Mouse (Mus musculus) WW6 (cell line): ENCODE data around the gene Znrf3.
A peak's percentile ranks its signal among the peaks of the same experiment; 100 is the strongest.
"Not testable (repeated sequence)": the region's sequence is repeated elsewhere in the genome, so short reads cannot be mapped to it uniquely, and the experiment has no call there.

Source experiments
- DNase-seq: peaks from one replicate; pipeline ENCODE4 v3.0.0-alpha.2; 2013; ENCODE audit warnings: low read depth, low spot score

Gene Znrf3

DNA sequence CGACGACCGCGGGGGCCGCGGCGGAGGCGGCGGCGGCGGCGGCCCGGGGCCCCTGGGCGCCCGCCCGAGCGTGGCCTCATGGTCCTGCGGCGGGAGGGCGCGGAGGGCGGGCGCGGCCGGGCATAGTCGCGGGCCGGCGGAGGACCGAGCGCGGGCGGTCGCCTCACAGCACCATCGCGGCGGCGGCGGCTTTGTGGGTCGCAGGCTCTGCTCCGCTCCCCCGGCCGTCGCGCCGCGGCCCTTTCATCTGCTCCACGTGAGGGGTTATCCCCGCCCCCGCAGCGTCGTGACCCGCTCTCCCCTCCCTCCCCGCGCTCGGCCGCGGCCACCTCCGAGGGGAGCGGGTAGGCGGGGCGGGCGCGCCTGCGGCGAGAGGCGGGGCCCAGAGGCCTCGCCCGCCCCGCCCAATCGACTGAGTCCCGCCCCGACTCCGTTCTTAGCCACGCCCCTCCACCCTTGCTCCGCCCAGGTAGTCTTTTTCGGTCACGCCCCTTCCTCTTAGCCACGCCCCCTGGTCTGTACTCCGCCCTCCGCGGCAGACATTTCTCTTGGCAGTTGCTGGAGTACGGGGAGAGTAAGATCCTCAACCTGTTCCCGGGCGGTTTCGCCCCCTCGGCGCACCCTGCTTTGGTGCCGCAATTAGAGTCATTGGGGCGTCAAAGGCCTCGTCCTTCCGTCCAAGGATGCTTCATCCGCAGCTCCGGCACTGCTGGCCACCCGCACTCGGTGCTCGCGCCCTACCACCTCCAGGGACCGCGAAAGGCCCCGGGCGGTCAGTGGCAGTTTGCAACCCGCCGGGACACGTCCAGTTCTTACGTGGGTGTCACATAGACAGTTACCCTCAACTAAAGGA lies at the start of gene Znrf3:
Znrf3 (minus strand) TSS at position 249 of the 853 bp plus-strand sequence.
- DNase-seq: peak; percentile 93

DNA sequence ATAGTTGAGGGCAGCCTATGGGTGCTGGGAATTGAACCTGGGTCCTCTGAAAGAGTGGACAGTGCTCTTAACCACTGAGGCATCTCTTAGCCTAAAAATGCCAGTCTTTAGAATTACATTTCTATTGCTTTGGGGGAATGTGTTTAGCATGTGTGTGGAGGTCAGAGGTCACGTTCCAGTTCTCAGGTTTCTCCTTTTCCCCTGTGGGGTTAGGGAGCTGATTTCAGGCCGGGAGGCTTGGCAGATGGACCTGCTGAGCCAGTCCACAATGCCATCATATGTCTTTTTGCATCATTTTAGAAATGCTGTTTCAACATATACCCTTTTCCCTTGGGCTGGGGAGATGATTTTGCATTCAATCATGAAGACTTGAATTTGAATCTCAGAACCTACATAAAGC lies 49.2 kb upstream of the Znrf3 start:
- DNase-seq: no peak

DNA sequence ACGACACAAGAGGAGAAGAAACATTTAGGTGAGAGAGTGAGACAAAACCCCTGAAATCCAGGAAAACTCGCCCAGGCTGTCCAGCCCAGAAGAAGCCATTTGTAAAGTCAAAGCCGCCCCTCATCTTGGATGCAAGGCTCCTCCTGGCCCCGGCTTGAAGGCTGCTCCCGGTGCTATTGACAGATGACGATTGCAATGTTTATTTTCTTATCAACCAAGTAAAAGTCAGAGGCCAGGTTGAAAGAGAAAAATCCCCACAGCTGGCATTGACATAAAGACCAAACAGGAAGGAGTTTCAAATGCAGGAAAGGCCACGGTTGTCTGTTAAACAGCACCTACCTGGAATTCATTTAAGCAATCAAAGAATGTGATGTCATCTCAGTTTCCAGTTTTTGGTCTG lies 47.3 kb upstream of the Znrf3 start:
- no peak for DNase-seq

DNA sequence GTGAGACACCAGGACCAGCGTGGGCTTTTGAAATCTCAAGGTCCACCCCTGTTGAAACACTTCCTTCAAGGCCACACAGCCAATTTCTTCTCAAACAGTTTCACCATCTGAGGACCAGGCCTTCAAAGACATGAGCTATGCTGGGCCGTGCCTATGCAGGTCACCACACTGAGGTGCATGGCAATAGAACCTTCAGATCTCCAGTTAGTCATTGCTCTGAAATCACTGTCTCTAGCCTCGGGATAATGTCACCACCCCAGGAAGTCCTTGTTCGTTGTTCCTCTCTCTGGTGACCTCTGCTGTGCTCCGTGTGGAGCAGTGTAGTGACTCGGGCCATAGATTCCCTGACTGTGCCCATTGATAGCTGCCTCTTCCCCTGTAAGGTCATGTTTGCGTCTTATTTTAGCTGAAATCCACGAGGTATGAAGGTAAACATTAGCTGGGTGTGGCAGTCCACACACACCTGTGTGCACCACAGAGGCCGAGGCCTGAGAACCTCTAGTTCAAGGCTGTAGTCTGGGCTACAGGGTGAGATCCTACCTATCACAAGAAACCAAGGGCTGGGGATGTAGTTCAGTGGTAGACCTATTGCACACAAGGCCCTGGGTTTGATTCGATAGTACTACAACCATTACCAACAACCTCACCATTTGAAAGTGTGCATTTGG lies 46.5 kb upstream of the Znrf3 start:
- no peak for DNase-seq

DNA sequence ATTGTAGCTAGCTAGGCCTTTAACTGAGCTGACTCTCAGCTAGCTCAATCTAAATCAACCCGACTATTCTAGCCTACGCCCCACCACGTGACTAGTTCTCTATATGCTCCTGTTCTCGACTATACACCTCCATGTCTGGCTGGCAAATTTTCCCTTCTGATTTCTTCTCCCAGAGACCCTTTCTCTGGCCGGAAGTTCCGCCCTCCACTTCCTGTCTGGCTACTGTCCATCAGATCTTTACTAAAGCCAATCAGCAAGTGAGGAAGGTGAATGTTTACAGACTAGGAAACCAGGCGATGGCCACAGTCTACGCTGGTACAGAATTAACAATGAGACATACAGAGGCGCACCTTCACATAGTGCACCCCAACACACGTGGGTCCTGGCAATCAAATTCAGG lies 44.8 kb upstream of the Znrf3 start:
- DNase-seq: not testable (repeated sequence)

DNA sequence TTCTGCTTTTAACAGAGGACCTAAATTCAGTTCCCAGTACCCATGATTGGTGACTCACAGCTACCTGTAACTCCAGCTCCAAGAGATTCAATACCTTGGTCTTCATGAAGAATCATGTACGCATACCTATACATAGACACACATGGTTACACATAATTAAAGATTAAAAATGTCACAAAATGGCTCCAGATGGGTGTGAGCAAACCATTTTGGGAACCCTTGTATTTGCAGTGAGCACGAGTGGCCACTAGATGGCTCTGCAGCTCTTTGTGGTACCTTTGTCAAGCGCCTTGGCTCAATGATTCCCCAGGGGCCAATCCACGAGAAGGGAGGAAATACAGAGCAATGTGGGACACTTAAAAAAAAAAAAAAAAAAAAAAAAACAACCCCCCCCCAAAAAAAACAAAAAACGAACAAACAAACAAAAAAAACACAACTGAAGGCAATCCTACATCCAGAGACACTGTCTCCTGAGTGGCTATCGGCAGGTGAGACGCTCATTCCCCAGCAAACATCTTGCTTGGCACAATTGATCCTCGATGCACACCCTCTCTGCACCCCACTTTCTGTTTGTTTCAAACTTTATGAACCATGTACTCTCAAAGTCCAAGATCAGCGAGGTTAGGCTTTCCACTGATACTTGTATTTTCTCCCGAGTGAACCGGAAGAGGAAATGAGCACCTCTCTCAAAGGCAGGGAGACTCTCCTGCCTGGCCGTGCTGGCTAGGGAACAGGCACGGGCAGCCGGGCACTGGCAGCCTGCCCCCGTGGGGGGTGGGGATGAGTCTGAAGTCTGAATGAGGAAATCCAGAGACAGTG lies 40.8 kb upstream of the Znrf3 start:
- no peak for DNase-seq

DNA sequence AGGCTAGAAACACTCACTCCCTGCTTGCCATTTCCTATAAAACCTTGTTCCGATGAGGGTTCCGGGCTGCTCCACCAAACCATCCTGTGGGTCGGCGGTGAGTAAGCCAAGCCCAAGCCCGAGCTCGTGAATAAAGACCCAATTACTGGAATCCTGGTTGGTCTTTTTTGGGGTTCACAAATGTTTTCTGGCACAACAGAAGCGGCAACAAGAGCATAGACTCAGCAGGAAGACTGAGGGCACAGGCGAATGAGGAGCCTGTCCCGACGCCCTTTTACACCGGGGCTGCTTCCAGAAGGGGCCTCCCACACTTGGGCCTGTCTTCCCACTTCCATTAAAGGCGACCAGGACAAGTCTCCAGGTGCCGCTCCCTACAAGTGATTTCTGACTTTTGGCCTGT lies 37.9 kb upstream of the Znrf3 start:
- no peak for DNase-seq

DNA sequence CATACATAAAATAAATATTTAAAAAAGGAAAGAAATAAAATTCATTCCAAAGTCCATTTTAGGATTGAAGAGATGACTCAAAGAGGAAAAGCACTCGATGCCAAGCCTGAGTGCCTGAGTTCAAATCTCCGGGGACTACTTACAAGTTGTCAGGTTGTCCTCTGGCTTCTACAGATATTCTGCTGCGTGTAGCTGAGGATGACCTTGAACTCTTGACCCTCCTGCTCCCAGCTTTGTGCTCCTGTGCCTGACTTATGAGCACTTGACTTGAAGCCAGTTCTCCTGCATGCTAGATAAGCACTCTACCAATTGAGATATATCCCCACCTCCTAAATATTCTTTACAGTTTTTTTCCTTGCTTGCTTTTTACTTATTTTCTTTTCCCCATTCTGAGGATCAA lies 34.2 kb upstream of the Znrf3 start:
- DNase-seq: no peak

DNA sequence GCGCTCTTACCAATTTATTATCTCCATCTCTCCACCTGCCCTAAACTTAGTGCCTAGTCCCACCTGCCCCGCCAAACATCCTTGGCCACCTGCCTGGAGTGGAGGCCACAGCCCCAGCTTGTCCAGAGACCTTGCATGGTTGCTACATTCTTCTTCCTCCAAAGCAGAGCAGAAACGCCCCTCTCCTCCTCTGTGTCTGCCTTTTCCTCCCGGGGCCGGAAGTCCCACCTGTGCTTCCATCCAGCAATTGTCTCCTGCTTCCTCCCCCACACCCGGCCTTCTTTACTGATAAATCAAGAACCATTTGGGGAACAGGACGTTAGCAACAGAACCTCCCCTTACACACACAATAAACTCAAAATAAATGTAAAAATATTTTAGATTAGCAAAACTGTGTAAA lies 33.5 kb upstream of the Znrf3 start:
- no peak for DNase-seq

DNA sequence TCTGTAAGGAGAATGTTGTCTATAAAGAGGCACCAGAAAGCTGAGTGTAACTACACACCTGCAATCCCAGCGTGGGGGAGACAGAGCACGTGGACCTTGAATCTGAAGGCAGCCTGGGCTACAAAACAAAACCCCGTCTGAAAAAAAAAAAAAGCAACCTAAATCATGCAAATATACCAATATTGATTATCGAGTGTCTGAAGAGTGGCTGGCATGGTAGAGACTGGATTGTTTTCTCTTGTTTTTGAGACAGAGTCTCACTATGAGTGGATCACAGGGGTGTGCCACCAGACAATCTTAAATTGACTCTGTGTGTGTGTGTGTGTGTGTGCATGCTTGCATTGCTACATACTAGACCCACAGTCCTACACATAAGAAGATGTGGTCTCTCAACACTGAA lies 32.2 kb upstream of the Znrf3 start:
- DNase-seq: no peak

DNA sequence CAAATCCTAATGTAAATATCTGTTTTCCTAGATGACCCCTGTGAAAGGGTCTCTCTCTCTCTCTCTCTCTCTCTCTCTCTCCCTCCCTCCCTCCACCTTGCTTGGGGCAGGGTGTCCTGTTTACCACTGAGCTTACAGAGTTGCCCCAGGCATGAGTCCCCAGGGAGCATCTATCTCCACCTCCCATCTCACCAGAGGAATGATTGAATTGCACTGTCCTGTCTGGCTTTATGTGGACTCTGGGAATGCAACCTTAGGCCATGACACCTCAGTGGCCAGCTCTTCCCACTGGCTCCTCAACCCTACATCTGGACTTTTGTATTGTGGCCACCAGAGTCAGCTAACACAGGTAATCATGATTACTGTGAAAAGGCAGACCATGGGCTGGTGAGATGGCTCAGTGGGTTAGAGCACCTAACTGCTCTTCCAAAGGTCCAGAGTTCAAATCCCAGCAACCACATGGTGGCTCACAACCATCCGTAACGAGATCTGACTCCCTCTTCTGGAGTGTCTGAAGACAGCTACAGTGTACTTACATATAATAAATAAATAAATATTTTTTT lies 31.0 kb upstream of the Znrf3 start:
- not testable (repeated sequence) for DNase-seq

DNA sequence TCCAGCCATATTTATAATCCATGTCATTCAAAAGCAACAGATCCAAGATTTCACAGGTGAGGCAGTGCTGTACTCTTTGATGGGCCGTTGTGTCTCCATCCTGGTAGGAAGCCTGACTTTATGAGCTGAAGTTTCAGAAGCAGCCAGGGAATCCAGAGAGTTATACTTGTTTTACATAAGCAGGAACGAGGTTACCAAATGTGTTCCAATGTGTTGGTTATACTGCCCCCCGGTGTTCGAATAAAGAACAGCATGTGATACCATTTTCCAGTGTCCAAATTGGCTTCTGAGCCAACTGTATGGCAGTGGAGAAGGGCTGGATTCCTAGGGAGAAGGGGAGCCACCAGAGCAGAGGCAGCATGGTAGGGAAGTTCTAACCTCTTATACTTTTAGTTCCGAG lies 29.5 kb upstream of the Znrf3 start:
- no peak for DNase-seq

DNA sequence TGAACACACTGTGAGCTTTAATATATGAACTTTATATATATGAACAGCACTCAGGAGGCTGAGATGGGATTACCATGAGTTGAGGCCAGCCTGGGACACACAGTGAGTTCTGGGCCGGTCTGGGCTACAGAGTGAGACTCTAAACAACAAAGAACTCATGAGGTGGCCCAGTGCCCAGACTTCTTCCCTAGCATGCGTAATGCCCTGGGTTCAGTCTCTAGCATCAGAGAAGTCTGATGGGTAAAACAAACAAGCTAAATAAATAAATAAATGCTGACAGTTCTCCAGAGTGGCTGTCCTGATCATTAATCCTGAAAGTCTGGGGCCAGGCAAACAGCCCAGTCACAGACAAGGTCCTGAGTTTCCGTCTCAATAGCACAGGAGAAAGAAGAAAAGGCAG lies 25.4 kb upstream of the Znrf3 start:
- DNase-seq: no peak

DNA sequence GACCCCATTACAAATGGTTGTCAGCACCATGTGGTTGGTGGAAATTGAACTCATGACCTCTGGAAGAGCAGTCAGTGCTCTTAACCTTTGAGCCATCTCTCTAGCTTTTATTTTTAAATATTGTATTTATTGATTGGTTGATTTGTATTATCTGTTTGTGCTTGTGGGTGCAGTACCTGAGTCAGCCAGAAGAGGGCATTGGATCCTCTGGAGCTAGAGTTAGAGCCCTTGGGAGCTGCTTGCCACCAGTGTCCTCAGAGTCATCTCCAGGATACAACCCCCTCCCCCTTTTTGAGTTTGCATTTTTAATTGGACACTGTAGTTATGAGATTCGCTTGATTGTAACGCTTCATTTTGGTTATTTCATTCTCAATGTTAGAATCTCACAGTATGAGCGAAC lies 24.4 kb upstream of the Znrf3 start:
- DNase-seq: no peak

DNA sequence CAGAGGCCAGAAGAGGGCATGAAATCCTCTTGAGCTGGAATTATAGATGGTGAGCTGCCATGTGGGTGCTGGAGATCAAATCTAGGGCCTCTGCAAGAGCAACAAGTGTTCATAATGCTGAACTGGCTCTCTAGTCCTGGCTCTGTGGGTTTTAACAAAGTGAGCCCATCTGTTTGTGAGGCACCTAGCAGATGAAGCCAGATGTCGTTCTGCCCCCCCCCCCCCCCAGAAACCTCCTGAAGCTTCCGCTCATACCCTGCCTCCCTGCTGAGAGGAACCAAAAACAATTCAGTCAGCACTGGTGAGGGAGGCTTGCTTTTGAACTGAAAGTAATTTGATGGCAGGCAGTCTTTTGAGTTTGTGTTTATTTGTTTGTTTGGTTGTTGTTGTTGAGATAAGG lies 23.8 kb upstream of the Znrf3 start:
- DNase-seq: no peak

DNA sequence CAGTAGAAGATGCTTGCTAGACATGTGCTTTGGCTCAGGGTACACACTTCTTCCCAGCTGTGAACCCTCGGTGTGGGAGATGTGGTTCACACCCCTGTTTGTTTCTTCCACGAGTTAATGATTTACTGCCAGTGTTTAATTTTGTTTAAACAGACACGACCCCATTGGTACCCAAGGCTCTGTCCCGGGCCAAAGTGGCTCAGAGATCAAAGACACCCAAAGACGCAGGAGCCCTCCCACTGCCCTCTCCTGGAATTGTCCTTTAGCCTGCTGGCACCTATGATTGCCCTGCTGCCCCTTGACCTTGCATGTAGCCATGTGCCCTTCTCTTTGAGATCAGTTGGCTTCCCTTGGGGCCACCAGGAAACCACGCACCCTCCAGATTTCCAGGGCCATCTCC lies 7.3 kb upstream of the Znrf3 start:
- no peak for DNase-seq

DNA sequence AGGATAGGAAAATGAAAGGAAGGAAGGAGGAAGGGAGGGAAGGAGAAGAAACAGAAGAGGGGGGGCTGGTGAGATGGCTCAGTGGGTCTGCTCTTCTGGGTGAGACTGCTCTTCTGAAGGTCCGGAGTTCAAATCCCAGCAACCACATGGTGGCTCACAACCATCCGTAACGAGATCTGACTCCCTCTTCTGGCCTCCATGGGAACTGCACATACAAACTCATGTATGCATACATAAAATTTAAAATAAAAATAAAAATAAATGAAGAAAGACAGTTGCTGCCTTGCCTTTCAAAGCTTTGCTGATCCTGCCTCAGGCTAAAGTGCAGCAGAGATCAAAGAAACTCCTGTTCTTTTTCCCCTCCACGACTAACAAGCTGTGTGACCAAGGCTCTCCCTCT lies 6.7 kb upstream of the Znrf3 start:
- DNase-seq: no peak

DNA sequence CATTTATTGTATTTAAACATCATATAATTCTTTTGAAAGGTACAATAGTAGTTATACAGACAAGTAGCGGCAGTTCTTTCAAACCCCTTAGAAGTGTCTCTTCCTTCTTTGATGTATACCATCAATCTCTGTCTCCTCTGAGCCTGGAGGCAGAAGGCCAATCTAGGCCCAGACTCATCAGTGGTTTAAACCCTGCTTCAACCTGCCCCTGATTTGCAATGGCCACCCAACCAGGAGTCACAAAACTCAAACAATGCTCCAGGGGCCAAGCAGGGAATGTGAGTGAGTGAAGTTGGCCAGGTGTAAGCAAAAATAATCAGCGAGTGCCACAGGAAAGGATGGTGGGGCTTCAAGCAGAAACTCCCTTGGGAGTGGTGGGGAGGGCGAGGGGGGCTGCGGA lies 6.1 kb upstream of the Znrf3 start:
- DNase-seq: no peak

DNA sequence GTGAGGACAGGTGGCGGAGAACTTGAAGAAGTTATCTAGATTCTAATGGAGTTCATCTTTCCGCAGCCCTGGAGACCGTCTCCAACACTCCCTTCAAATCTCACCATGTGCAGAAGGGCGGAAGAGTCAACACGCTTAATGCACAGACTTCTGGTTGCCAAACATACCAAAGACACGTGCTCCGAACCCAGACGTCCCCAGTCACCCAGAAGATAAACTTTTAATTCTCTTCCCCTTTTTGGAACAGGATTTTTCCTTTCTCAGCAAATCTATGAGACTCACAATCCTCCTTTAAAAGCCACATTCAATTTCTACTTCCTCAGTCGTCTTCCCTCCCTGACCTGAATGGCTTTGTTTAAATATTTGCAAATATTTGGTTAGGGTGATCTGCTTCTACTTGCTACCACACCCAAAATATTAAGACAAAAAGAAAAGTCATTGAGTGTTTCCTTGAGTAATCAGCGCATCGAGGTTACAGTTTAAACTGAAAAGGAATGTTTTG lies 856 bp upstream of the Znrf3 start:
- DNase-seq: no peak

DNA sequence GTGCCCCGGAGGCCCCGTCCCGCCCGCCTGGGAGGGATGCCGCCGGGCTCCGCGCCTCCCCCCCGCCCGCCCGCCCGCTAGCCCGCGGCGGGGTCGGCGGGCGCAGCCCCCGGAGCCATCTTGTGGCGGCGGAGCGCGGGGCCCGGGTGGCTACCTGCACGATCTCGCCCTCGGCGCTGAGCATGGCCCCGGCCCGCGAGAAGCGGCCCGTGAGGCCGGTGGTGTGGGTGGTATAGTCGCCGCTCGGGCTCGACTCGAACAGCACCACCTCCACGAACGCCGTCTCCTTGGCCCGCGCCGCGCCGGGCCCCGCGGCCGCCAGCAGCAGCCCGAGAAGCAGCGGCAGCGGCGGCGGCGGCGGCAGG lies 431 bp downstream of the Znrf3 start:
- DNase-seq: no peak

DNA sequence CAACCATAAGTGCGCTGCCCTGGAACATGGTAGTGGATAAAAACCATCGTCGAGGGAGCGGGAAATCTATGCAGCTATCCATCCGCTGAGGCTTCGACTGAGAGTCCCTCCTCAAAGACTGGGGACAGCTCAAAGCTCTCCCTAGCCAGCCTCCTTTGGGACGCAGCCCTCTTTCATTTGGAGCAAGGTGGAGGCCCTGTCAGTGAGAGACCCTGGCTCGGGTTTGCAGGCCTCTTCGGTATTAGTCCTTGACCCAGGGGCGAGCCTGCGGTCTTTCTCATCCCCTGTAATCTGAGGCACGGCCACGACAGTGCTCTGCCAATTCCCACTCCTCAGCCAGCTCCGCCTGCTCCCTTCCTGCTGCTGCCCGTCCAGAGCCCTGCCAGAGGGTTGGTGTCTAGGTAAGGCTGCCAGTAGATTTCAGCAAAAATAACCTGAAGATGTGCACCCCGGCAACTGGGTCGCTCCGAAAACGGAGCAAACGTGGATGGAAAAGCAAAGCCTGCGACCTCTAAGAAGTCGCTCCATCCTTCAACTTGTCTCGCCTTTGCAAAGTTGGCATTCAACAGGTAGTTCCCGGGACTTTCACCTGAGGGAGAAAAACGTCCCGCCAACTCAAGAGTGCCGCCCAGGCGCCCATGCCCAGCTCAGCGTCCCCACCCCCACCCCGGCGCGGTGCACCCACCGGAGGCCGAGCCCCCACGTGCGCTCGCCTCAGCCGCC lies 975 bp downstream of the Znrf3 start:
- DNase-seq: peak; percentile 28
